Mouse (Mus musculus) heart, postnatal 25 days (tissue): ENCODE data around the gene Gm3526. TPM values are rescaled to one million over a fixed set of nuclear protein-coding genes. Genes with fewer than 3 reads are reported as not detected.
"Not testable (repeated sequence)": the region's sequence is repeated elsewhere in the genome, so short reads cannot be mapped to it uniquely, and the experiment has no call there.

Experiments
- DNase-seq: peaks from one replicate; pipeline ENCODE4 v3.0.0; 2022; ENCODE audit warnings: low spot score
- intact Hi-C: fragments of 180-260 bp; cut with DNase I; formaldehyde crosslinking; loops from one replicate; pipeline ENCODE4 v1.15.1; 2025
- total RNA-seq, 2 experiments: library from RNA; stranded (reverse); gene quantifications; 2 replicates each; pipeline ENCODE4 v1.2.3; 2021

The Gm3526 gene
- total RNA-seq, result not detected

GRCm38 (mm10) chr14:5260480-5260879 lies at the start of gene Gm3526:
Gm3526 (minus strand) TSS chr14:5260580.
- intact Hi-C loops, DNase-seq: not testable (repeated sequence)

Other genes with a start within 250 kb of the Gm3526 start
- not detected for gene Gm3298, start 244.7 kb downstream of the Gm3526 start, total RNA-seq
- not detected for gene 4930555G01Rik, start 210.0 kb downstream of the Gm3526 start, total RNA-seq
- gene Gm8281, start 189.5 kb downstream of the Gm3526 start, total RNA-seq, result under 1 TPM; 0.21 to 0.50 TPM
- not detected for gene Gm8279, start 129.1 kb downstream of the Gm3526 start, total RNA-seq
- not detected for gene Gm3317, start 96.0 kb downstream of the Gm3526 start, total RNA-seq
- gene Gm8271, start 74.8 kb downstream of the Gm3526 start, total RNA-seq, result not detected
- not detected for gene Gm3542, start 74.3 kb upstream of the Gm3526 start, total RNA-seq
- not detected for gene Gm3500, start 128.5 kb upstream of the Gm3526 start, total RNA-seq
- under 1 TPM; 0.31 to 0.65 TPM for gene Gm3194, start 194.9 kb upstream of the Gm3526 start, total RNA-seq
- gene Gm8246, start 217.2 kb upstream of the Gm3526 start, total RNA-seq, result not detected
- gene Gm3187, start 223.6 kb upstream of the Gm3526 start, total RNA-seq, result not detected
- gene Gm3488, start 241.1 kb upstream of the Gm3526 start, total RNA-seq, result under 1 TPM; 0.31 to 0.39 TPM